Mouse (Mus musculus): ENCODE measurements around the gene Jag2.
A peak's percentile ranks its signal among the peaks of the same experiment; 100 is the strongest.

The Jag2 gene

GRCm38 (mm10) chr12:112941156-112941775, 11.7 kb upstream of the Jag2 start:
- no peak for DNase-seq (ENCODE audit: low spot score in 2 of 2)

GRCm38 (mm10) chr12:112940710-112941109, 11.1 kb upstream of the Jag2 start:
- DNase-seq (ENCODE audit: low spot score in 2 of 2) = no peak

GRCm38 (mm10) chr12:112940238-112940637, 10.7 kb upstream of the Jag2 start:
- DNase-seq (ENCODE audit: low spot score in 2 of 2) = no peak

- DNase-seq (ENCODE audit: low spot score in 2 of 2) = no peak
These were observed 9.4 kb upstream of the Jag2 start for GRCm38 (mm10) chr12:112938873-112939565.

- no peak for DNase-seq (ENCODE audit: low spot score in 2 of 2)
These were observed 8.8 kb upstream of the Jag2 start for GRCm38 (mm10) chr12:112938366-112938765.

GRCm38 (mm10) chr12:112937906-112938305, 8.3 kb upstream of the Jag2 start:
- no peak for DNase-seq (ENCODE audit: low spot score in 2 of 2)

- DNase-seq (ENCODE audit: low spot score in 2 of 2) = no peak
These were observed 3.1 kb upstream of the Jag2 start for GRCm38 (mm10) chr12:112932647-112933046.

- peak in 1 of 2 experiments; percentile 68 for DNase-seq (ENCODE audit: low spot score in 2 of 2)
These were observed 955 bp downstream of the Jag2 start for GRCm38 (mm10) chr12:112928401-112929241.

GRCm38 (mm10) chr12:112927265-112927664, 2.3 kb downstream of the Jag2 start:
- no peak for DNase-seq (ENCODE audit: low spot score in 2 of 2)

- DNase-seq (ENCODE audit: low spot score in 2 of 2) = no peak
These were observed 3.6 kb downstream of the Jag2 start for GRCm38 (mm10) chr12:112925950-112926349.

- DNase-seq (ENCODE audit: low spot score in 2 of 2) = no peak
These were observed 7.0 kb downstream of the Jag2 start for GRCm38 (mm10) chr12:112922541-112922940.

GRCm38 (mm10) chr12:112921518-112921917, 8.1 kb downstream of the Jag2 start:
- DNase-seq (ENCODE audit: low spot score in 2 of 2) = no peak

- no peak for DNase-seq (ENCODE audit: low spot score in 2 of 2)
These were observed 11.7 kb downstream of the Jag2 start for GRCm38 (mm10) chr12:112917906-112918305.

- DNase-seq (ENCODE audit: low spot score in 2 of 2) = no peak
These were observed 12.1 kb downstream of the Jag2 start for GRCm38 (mm10) chr12:112917486-112917885.

- DNase-seq (ENCODE audit: low spot score in 2 of 2) = no peak
These were observed 12.7 kb downstream of the Jag2 start for GRCm38 (mm10) chr12:112916698-112917400.

- DNase-seq (ENCODE audit: low spot score in 2 of 2) = no peak
These were observed 14.0 kb downstream of the Jag2 start for GRCm38 (mm10) chr12:112915587-112915986.

GRCm38 (mm10) chr12:112914527-112914926, 15.0 kb downstream of the Jag2 start:
- DNase-seq (ENCODE audit: low spot score in 2 of 2) = no peak

- no peak for DNase-seq (ENCODE audit: low spot score in 2 of 2)
These were observed 16.4 kb downstream of the Jag2 start for GRCm38 (mm10) chr12:112912951-112913745.

GRCm38 (mm10) chr12:112911701-112912100, 17.9 kb downstream of the Jag2 start:
- no peak for DNase-seq (ENCODE audit: low spot score in 2 of 2)

- no peak for DNase-seq (ENCODE audit: low spot score in 2 of 2)
These were observed 20.6 kb downstream of the Jag2 start for GRCm38 (mm10) chr12:112908991-112909390.

- no peak for DNase-seq (ENCODE audit: low spot score in 2 of 2)
These were observed 24.6 kb downstream of the Jag2 start for GRCm38 (mm10) chr12:112905001-112905400.

Data from left cerebral cortex, adult 9 months (tissue).